Mouse (Mus musculus) stomach, embryonic 15.5 days (tissue): ENCODE data around the gene Cib1. TPM values are rescaled to one million over a fixed set of nuclear protein-coding genes. Genes with fewer than 3 reads are reported as not detected.

Experiments used
- ATAC-seq: fragments of 200-750 bp; cut with Nextera tagmentation; 2 replicates; pipeline ENCODE4 v1.8.0; 2017; ENCODE audit warnings: low read depth, moderate number of reproducible peaks, moderate TSS enrichment; ENCODE audit not compliant: insufficient read depth, low FRiP score
- H3K27ac ChIP-seq: fragments of 300-500 bp; sonication (generic); 2 replicates; pipeline ENCODE4 v1.5.1; 2015; ENCODE audit warnings: mild to moderate bottlenecking, inconsistent platforms
- H3K27me3 ChIP-seq: fragments of 300-500 bp; sonication (generic); replicated peaks from 2 replicates; pipeline ENCODE4 v1.6.1; 2015; ENCODE audit warnings: inconsistent platforms
- H3K36me3 ChIP-seq: fragments of 300-500 bp; sonication (generic); 2 replicates; pipeline ENCODE4 v1.6.1; 2015; ENCODE audit warnings: inconsistent platforms
- H3K4me1 ChIP-seq: fragments of 300-500 bp; sonication (generic); 2 replicates; pipeline ENCODE4 v1.6.1; 2015; ENCODE audit warnings: inconsistent platforms
- H3K4me2 ChIP-seq: fragments of 300-500 bp; sonication (generic); 2 replicates; pipeline ENCODE4 v1.6.1; 2015; ENCODE audit warnings: mild to moderate bottlenecking, inconsistent platforms
- H3K4me3 ChIP-seq: fragments of 300-500 bp; sonication (generic); replicated peaks from 2 replicates; pipeline ENCODE4 v1.5.1; 2015; ENCODE audit warnings: inconsistent platforms
- H3K9ac ChIP-seq: fragments of 300-500 bp; sonication (generic); 2 replicates; pipeline ENCODE4 v1.6.1; 2015; ENCODE audit warnings: inconsistent platforms
- H3K9me3 ChIP-seq: fragments of 300-500 bp; sonication (generic); 2 replicates; pipeline ENCODE4 v1.6.1; 2016; ENCODE audit warnings: inconsistent platforms
- whole genome bisulfite sequencing: fragments of 180-500 bp; shearing (Covaris S2); methylation state at CpG from one replicate; pipeline ENCODE4 v1.1.7; 2015; 5-methylcytosine and 5-hydroxymethylcytosine counted together
- polyA plus RNA-seq: library from polyadenylated mRNA; unstranded; fragments of >200 nt; fragmentation: Nextera tagmentation; extraction: Ambion mirVana; gene quantifications from 2 replicates; pipeline ENCODE4 v1.2.1, GENCODE M21; 2015

Cib1 gene
- polyA plus RNA-seq, 1 experiment from 2014 or later: 158 TPM

- WGBS: 25% methylated on average over 40 of the region's 40 CpGs
Observed at GRCm38 (mm10) chr7:80260625-80261371, 28.2 kb upstream of the Cib1 start, which contains the start of gene Ngrn. Gene Ngrn, plus strand, starts transcription at chr7:80261215.

DNA sequence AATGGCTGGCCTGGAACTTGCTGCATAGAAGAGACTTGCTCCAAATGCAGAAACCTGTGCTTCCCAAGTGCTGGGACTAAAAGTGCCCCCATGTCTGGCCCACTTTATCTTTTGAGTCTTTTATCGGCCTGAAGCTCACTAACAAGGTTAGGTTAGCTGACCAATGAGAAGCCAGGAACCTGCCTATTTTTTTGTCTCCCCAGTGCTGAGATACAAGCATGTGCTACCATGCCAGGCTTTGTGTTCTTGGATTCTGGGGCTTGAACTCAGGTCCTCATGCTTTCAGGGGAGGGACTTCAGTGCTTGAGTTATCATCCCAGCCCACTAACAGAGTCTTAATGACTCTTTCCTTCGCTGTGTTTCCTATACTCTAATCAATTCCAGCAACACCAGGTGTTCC lies 25.1 kb upstream of the Cib1 start:
- Histone ChIP-seq H3K9ac (no peak overlapping the region), H3K4me1 (peaks cover 5% of the 10 kb centered on the region), H3K4me3 (no peak overlapping the region), H3K36me3 (no peaks in the 10 kb centered on the region), H3K27me3 (peaks cover 10% of the 10 kb centered on the region; the same call in 1 of the 2 replicates), H3K9me3 (no peaks in the 10 kb centered on the region), H3K4me2 (no peak overlapping the region), H3K27ac (no peak overlapping the region)
- no peak for ATAC-seq
- WGBS: 64% methylated on average over 2 of the region's 2 CpGs

More at GRCm38 (mm10) chr7:80260625-80261371, 28.2 kb upstream of the Cib1 start, which contains the start of gene Ngrn:
- Histone ChIP-seq H3K9ac (peak within 1 kb of the TSS; percentile 70), H3K4me1 (peaks cover 5% of the 10 kb centered on the region), H3K4me3 (peak within 1 kb of the TSS; percentile 88), H3K4me2 (peak within 1 kb of the TSS; percentile 79), H3K9me3 (no peaks in the 10 kb centered on the region), H3K27me3 (peaks cover 10% of the 10 kb centered on the region; the same call in 1 of the 2 replicates), H3K36me3 (peaks cover 16% of the 10 kb centered on the region), H3K27ac (peak within 1 kb of the TSS; percentile 82)
- peak; percentile 88 for ATAC-seq

DNA sequence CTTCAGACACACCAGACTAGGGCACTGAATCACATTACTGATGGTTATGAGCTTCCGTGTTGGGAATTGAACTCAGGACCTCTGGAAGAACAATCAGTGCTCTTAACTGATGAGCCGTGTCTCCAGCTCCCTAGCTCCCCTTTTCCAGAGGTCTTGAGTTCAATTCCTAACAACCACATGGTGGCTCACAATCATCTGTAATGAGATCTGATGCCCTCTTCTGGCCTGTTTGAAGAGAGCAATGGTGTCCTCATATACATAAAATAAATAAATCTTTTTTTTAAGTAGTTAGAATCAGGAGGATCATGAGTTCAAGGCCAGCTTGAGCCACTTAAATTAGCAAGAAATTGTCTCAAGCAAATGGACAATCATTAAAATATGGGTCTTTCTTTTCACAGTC lies 23.4 kb upstream of the Cib1 start:
- no peak overlapping the region for H3K9ac ChIP-seq
- H3K9me3 ChIP-seq: no peaks in the 10 kb centered on the region
- no peak overlapping the region for H3K4me3 ChIP-seq
- H3K27me3 ChIP-seq: peaks cover 10% of the 10 kb centered on the region; the same call in 1 of the 2 replicates
- WGBS: 74% methylated on average over 2 of the region's 2 CpGs
- no peak overlapping the region for H3K4me2 ChIP-seq
- no peaks in the 10 kb centered on the region for H3K36me3 ChIP-seq
- no peaks in the 10 kb centered on the region for H3K4me1 ChIP-seq
- H3K27ac ChIP-seq: no peak overlapping the region
- ATAC-seq: no peak

DNA sequence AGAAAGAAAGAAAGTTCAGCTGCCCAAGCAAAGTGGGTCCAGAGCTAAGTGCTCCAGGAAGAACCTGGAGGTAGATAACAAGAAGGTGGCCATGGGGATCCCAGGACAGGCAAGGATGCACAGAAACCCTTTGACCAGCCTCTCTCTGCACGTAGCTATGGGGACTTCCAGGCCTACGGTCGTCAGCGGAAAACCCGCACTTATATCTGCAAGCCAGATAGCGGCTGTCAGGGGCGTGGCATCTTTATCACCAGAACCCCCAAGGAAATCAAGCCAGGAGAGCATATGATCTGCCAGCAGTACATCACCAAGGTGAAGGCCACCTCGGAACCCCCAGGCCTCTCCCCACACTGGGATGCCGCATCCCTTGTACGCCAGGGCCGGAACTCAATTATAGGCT lies 20.3 kb upstream of the Cib1 start:
- ATAC-seq: no peak

DNA sequence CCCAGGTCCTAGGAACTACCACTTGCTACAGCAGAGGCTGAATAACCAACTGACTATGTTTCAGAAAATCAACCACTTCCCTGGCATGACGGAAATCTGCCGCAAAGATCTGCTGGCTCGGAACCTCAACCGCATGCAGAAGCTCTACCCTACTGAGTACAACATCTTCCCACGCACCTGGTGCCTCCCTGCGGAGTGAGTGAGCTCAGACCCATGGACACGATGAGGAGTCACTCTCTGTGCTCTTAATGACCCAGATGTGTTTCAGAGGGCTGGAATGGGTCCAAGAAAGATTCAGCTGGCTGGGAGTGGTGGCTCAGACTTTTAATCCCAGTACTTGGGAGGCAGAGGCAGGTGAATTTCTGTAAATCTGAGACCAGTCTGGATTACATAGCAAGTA lies 19.8 kb upstream of the Cib1 start:
- no peak overlapping the region for H3K9ac ChIP-seq
- 75% methylated on average over 7 of the region's 7 CpGs for WGBS
- H3K4me2 ChIP-seq: no peak overlapping the region
- H3K36me3 ChIP-seq: no peaks in the 10 kb centered on the region
- ATAC-seq: no peak
- no peak overlapping the region for H3K4me3 ChIP-seq
- H3K27me3 ChIP-seq: no peaks in the 10 kb centered on the region
- H3K27ac ChIP-seq: no peak overlapping the region
- no peaks in the 10 kb centered on the region for H3K4me1 ChIP-seq
- no peaks in the 10 kb centered on the region for H3K9me3 ChIP-seq

More for the DNA sequence above, 20.3 kb upstream of the Cib1 start:
- H3K9me3 ChIP-seq: no peaks in the 10 kb centered on the region
- H3K4me2 ChIP-seq: no peak overlapping the region
- H3K27ac ChIP-seq: no peak overlapping the region
- no peaks in the 10 kb centered on the region for H3K4me1 ChIP-seq
- no peak overlapping the region for H3K9ac ChIP-seq
- no peak overlapping the region for H3K4me3 ChIP-seq
- H3K27me3 ChIP-seq: no peaks in the 10 kb centered on the region
- no peaks in the 10 kb centered on the region for H3K36me3 ChIP-seq
- WGBS: 77% methylated on average over 11 of the region's 11 CpGs

DNA sequence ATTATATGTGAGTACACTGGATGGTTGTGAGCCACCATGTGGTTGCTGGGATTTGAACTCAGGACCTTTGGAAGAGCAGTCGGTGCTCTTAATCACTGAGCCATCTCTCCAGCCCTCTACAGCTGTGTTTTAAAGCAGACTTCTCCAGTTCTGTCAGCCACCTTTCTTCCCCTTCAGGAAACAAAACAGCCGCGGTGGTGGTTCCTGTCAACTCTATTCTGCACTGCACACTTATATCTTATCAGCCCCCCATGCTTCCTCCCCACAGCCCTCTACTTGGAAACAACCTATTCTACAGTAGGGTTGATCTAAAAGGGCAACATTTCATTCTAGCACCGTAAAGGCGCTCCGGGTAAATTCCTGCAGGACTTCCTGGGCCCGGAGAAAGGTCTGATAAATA lies 14.2 kb upstream of the Cib1 start:
- Histone ChIP-seq H3K4me1 (no peaks in the 10 kb centered on the region), H3K9ac (no peak overlapping the region; the same call in 1 of the 2 replicates), H3K4me2 (peak overlapping the region; percentile 66), H3K27ac (no peak overlapping the region), H3K4me3 (peak overlapping the region; percentile 56), H3K9me3 (no peaks in the 10 kb centered on the region), H3K27me3 (no peaks in the 10 kb centered on the region), H3K36me3 (no peaks in the 10 kb centered on the region)
- ATAC-seq: no peak
- WGBS: 34% methylated on average over 7 of the region's 7 CpGs

- Histone ChIP-seq H3K27me3 (no peaks in the 10 kb centered on the region), H3K27ac (peak within 1 kb of the TSS; percentile 83), H3K4me2 (peak within 1 kb of the TSS; percentile 66), H3K36me3 (no peaks in the 10 kb centered on the region), H3K9ac (peak within 1 kb of the TSS; percentile 50), H3K4me3 (peak within 1 kb of the TSS; percentile 56), H3K9me3 (no peaks in the 10 kb centered on the region), H3K4me1 (no peaks in the 10 kb centered on the region)
- ATAC-seq: peak; percentile 97
- WGBS: under 1% methylated on average over 48 of the region's 48 CpGs
Observed at GRCm38 (mm10) chr7:80246148-80246721, 13.6 kb upstream of the Cib1 start, which contains the start of gene Ttll13. Gene Ttll13, plus strand, starts transcription at chr7:80246376.

DNA sequence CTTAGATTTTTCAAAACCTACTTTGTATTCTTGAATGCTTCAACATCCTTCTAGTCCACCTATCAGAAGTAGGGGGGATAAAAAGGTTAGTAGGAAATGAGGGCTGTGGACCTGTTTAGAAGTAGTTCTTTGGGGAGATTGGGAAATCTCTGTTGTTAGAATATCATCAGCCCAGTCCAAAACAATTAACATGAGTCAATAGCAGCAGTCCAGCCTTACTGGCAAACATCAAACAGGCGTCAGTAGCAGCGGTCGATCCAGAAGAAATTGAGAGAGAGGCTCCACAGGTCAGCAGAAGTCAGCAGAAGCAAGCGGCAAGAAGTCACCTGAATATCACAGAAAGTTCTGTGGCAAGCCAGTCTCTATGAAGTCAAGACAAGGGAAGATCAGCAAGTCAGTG lies 12.2 kb upstream of the Cib1 start:
- no peak overlapping the region for H3K4me3 ChIP-seq
- no peaks in the 10 kb centered on the region for H3K27me3 ChIP-seq

GRCm38 (mm10) chr7:80241661-80242060 lies 9.0 kb upstream of the Cib1 start:
- no peaks in the 10 kb centered on the region for H3K27me3 ChIP-seq
- no peaks in the 10 kb centered on the region for H3K4me1 ChIP-seq
- no peak for ATAC-seq
- H3K27ac ChIP-seq: no peak overlapping the region
- H3K9me3 ChIP-seq: no peaks in the 10 kb centered on the region
- H3K36me3 ChIP-seq: peaks cover 15% of the 10 kb centered on the region
- no peak overlapping the region for H3K9ac ChIP-seq
- H3K4me3 ChIP-seq: no peak overlapping the region
- WGBS: 58% methylated on average over 4 of the region's 4 CpGs
- no peak overlapping the region for H3K4me2 ChIP-seq

More for the DNA sequence above, 12.2 kb upstream of the Cib1 start:
- Histone ChIP-seq H3K9ac (no peak overlapping the region), H3K36me3 (peaks cover 4% of the 10 kb centered on the region; the same call in 1 of the 2 replicates), H3K4me2 (no peak overlapping the region), H3K9me3 (no peaks in the 10 kb centered on the region), H3K27ac (no peak overlapping the region), H3K4me1 (no peaks in the 10 kb centered on the region)
- 93% methylated on average over 4 of the region's 4 CpGs for WGBS
- no peak for ATAC-seq

DNA sequence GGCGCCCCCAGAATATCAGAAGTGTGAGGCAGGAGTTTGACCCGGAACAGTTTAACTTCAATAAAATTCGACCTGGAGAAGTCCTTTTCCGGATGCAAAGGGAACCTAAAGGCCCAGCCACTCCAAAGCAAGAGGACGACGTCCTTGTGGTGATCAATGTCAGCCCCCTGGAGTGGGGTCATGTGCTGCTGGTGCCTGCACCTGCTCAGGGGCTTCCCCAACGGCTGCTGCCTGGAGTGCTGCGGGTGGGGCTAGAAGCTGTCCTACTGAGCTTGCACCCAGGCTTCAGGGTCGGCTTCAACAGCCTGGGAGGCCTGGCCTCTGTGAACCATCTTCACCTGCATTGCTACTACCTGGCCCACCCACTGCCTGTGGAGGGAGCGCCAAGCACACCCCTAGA lies 5.9 kb upstream of the Cib1 start:
- Histone ChIP-seq H3K9me3 (no peaks in the 10 kb centered on the region), H3K4me1 (peaks cover 5% of the 10 kb centered on the region), H3K27me3 (no peaks in the 10 kb centered on the region), H3K4me3 (no peak overlapping the region), H3K36me3 (peaks cover 15% of the 10 kb centered on the region), H3K4me2 (no peak overlapping the region), H3K9ac (no peak overlapping the region), H3K27ac (no peak overlapping the region)
- WGBS: 86% methylated on average over 10 of the region's 10 CpGs
- no peak for ATAC-seq

GRCm38 (mm10) chr7:80233799-80234198 lies 1.2 kb upstream of the Cib1 start:
- no peak for ATAC-seq
- Histone ChIP-seq H3K4me1 (peaks cover 16% of the 10 kb centered on the region), H3K9me3 (no peaks in the 10 kb centered on the region), H3K9ac (no peak overlapping the region), H3K4me3 (peak overlapping the region; percentile 80), H3K27me3 (no peaks in the 10 kb centered on the region), H3K4me2 (peak overlapping the region; percentile 74), H3K27ac (no peak overlapping the region), H3K36me3 (peaks cover 4% of the 10 kb centered on the region)
- WGBS: 67% methylated on average over 9 of the region's 9 CpGs

DNA sequence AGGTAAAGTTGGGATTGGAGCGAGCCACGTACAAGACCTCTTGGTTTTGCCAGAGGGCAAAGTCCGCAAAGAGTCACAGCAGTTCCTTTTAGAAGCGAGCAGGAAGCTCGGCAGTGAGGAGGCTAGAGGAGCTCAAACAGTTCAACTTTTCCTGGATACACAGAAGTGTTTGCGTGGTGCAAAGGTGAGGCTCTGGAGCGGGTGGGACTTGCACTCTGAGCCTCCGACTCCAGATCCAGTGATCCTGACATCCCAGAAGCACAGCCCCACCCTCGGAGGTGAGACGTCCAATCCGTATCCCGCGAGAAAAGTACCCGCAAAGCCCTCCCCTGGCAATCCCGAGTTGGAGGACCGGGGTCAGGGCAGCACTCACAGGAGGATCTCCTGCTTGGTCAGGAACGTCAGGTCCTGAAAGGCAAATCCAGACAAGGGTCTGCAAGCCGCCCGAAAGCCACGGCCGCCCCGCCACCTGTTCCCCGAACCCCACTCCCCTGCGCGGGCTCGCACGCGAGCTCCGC lies 583 bp downstream of the Cib1 start:
- Histone ChIP-seq H3K4me2 (peak overlapping the region; percentile 70), H3K4me1 (peaks cover 16% of the 10 kb centered on the region), H3K36me3 (peaks cover 9% of the 10 kb centered on the region; the same call in 1 of the 2 replicates), H3K9ac (peak overlapping the region; percentile 40), H3K27ac (peak overlapping the region; percentile 87), H3K27me3 (no peaks in the 10 kb centered on the region), H3K4me3 (peak overlapping the region; percentile 80), H3K9me3 (no peaks in the 10 kb centered on the region)
- peak; percentile 36 for ATAC-seq
- under 1% methylated on average over 29 of the region's 29 CpGs for WGBS
